Mouse (Mus musculus): ENCODE measurements around the gene Phxr2. TPM values are rescaled to one million over a fixed set of nuclear protein-coding genes. Genes with fewer than 3 reads are reported as not detected.
A peak's percentile ranks its signal among the peaks of the same experiment; 100 is the strongest.

The Phxr2 gene
- total RNA-seq, 4 experiments from 2014 or later: not detected

DNA sequence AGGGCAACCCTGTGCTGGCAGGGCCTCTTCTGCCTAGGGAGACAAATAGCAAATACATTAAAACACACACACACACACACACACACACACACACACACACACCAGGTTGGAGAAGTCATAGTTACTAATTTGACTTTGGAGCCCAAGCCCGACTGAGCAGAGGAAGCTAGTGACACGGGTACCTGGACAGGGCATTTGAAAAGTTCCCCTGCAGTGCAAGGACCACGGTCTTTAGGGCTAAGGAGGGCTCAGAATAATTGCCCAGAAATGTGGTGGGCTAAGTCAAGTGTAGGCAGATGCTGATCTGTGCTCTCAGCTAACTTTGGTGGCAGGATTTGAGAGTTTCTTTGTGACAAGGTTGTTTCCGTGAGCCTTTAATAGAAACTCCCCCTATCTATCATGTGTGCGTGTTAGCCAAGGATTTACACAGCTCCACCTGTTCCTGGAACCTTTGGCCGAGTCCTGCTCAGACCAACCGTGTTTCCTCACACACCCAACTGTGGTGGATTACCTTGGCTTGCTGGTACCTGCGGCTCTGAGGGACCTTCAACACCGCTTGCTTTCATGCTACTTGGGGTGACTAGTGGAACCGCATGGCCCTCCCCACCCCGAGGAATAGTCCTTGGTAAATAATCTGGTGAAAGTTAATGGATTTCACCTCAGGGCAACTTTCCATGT is 6.6 kb upstream of the Phxr2 start:
- no peak for DNase-seq (ENCODE audit: low spot score)

DNA sequence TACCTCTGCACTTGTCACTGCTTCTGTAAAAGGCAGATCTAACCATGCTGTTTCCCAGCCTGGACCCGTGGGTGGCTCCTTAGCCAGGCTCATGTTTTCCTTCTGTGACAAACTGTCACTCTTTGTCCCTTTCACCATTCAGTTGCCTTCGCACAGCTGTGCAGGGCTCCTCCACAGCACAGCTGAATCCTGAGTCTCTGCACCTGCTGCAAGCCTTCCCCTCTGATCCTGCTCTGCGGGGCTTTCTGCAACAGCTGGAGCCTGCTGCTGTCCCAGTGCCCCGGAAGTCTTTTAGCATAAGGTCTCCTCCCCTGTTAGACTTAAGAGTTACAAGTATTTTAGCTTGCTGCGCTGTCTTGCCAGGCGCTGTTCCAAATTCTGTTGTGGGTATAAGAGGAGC is 6.1 kb upstream of the Phxr2 start:
- no peak for DNase-seq (ENCODE audit: low spot score)

DNA sequence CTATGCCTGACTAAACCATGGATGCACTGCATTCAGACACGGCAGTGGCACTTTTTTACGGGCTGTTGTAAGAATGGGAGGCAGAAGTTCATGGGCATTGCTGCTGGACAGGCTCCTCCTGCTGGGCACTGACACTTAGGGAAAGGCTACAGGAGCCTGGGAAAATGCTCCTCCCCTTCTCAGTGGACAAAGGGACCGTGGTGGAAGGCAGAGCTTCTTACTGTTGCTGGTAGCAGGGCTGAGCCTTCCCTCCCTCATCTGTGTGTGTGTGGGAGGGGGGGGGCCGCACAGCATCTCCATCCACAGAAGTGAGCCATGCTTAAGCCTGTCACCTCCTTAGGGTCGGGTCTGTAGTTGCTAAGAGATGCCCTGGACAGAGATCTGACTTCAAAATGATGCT is 5.2 kb upstream of the Phxr2 start:
- no peak for DNase-seq (ENCODE audit: low spot score)

DNA sequence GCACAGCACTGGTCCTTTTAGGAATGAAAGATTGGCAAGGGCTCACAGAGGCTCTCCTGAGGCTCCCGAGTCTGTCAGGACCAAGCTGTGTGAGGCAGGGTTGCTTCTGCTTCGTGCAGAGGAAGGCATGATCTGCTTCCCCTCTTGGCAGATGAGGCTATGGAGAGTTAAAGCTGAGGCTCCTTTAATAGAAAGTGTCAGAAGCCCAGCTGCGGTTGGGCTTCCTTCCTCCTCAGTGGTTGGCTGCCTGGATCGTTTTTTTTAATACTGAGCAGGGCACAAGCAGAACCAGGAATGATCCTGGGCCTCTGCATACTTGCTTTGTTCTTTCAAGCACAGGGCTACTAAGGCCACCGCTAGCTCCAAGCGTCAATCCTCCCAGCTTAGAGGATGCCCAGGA is 4.5 kb upstream of the Phxr2 start:
- peak; percentile 31 for DNase-seq (ENCODE audit: low spot score)

- no peak for DNase-seq (ENCODE audit: low spot score)
Observed at GRCm38 (mm10) chr10:99127691-99128261, 1.7 kb upstream of the Phxr2 start.

GRCm38 (mm10) chr10:99126954-99127353 is 829 bp upstream of the Phxr2 start:
- no peak for DNase-seq (ENCODE audit: low spot score)

GRCm38 (mm10) chr10:99119471-99119870 is 6.7 kb downstream of the Phxr2 start:
- DNase-seq (ENCODE audit: low spot score): no peak

- DNase-seq (ENCODE audit: low spot score): no peak
Observed at GRCm38 (mm10) chr10:99118697-99119096, 7.4 kb downstream of the Phxr2 start.

DNA sequence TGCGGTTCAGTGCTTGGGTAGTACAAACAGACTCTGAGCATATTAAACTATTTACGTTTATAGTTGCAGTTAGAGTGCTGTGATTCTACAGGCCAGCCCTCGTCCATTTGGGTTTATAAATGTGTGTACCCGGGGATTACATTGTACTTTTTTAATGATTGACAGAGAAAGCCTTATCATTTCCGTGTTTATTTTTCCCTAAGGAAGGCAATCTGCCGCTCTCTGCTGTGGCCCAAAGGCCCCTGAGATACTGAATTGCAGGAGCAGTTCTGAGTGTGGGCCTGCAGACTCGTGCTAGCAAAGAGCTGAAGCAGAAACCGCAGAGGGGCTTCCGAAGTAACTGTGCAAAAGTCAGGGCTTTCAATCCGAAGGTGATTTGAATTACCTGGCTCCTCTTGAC is 8.2 kb downstream of the Phxr2 start:
- DNase-seq (ENCODE audit: low spot score): no peak

DNA sequence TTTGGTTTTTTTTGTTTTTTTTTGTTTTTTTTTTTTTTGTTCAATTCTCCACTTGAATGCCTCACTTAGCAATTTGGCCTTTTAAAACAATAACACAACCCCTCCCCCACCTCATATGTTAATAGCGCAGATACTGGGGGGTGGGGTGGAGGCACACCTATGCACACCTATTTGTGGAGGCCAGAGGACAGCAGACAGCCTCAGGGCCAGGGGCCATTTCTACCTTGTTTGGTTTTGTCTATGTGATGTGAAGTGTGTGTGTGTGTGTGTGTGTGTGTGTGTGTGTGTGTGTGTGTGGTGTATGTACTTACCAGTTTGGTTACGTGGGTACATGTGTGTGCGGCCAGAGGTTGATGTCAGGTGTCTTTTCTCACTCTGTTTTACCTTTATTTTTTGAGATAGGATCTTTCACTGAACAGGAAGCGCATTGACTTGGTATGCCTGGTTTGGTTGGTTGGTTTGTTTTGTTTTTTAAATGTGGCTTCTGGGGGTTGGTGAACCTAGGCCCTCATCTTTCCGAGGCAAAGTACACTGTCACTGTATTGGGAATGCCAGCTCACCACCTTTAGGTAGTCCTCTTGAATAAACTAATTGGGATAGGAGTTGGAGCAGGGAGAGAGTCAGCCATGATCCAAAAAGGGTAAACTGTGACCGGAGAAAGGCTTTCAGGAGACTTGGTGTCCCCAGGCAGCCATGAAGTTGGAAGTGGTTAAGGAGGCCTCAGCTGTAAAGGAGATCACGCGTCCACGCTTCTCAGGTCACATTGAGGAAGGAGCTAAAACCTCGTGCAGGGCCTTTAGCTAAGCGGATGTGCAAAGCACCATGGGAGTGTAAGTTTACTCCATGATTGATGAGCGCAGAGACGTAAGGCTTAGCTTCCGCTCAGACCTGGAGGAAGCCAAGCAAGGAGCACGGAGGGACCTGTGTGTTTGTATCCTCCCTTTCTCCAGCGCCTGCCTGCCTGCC is 9.2 kb downstream of the Phxr2 start:
- DNase-seq (ENCODE audit: low spot score): no peak

DNA sequence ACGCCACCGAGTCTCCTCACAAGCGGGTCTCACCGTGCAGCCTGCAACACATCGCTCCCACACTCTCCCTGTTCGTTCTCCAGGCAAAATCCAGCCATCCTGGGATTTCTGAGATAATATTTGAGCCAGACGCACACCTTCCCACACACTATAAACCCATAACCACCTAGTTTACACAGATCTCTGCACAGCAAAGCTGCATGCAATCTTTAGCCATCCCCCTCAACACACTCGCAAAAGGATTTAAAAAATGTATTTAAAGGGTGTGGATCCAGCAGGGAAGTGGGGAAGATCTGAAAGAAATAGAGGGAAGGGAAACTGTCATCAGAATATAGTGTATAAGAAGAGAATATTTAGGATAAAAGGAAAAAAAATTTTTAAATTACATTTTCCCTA is 9.9 kb downstream of the Phxr2 start:
- DNase-seq (ENCODE audit: low spot score): no peak

- DNase-seq (ENCODE audit: low spot score): no peak
Observed at GRCm38 (mm10) chr10:99115471-99116236, 10.5 kb downstream of the Phxr2 start.

- DNase-seq (ENCODE audit: low spot score): no peak
Observed at GRCm38 (mm10) chr10:99114295-99114694, 11.8 kb downstream of the Phxr2 start.

GRCm38 (mm10) chr10:99113533-99113932 is 12.6 kb downstream of the Phxr2 start:
- DNase-seq (ENCODE audit: low spot score): no peak

- DNase-seq (ENCODE audit: low spot score): no peak
Observed at GRCm38 (mm10) chr10:99108431-99108982, 17.6 kb downstream of the Phxr2 start.

GRCm38 (mm10) chr10:99107964-99108363 is 18.2 kb downstream of the Phxr2 start, which contains the start of gene Galnt4:
Galnt4 (plus strand) TSS chr10:99108159.
- peak; percentile 89 for DNase-seq (ENCODE audit: low spot score)

- DNase-seq (ENCODE audit: low spot score): peak; percentile 81
Observed at GRCm38 (mm10) chr10:99106703-99107631, 19.2 kb downstream of the Phxr2 start, which contains the start of gene Poc1b. Poc1b (plus strand) TSS chr10:99107036.

- DNase-seq (ENCODE audit: low spot score): no peak
Observed at GRCm38 (mm10) chr10:99106311-99106702, 19.8 kb downstream of the Phxr2 start.

DNA sequence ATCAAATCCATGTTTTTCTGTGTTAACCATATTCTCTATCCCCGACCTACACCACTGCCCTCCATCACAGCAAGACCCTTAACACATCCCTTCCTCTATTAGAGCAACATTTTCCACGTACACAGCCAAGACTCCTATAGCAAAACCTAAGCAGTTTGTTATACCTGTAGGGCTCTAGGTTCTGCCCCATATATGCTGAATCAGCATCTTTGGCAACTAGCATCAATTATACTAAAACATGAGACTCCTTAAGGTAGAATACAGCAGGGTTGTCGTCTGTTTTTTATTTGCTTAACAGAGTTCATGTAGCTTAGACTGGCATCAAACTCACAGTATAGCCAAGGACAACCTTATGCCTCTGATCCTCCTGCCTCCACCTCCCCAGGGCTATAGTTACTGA is 20.6 kb downstream of the Phxr2 start:
- no peak for DNase-seq (ENCODE audit: low spot score)

GRCm38 (mm10) chr10:99097374-99097773 is 28.8 kb downstream of the Phxr2 start:
- peak; percentile 48 for DNase-seq (ENCODE audit: low spot score)
